Mouse (Mus musculus) C2C12 (cell line): ENCODE results near the gene Dand5. TPM values are rescaled to one million over a fixed set of nuclear protein-coding genes. Genes with fewer than 3 reads are reported as not detected.

Experiments
- H3K27me3 ChIP-seq: one replicate; pipeline ENCODE4 v1.6.1; 2011; ENCODE audit not compliant: control insufficient read depth, insufficient read depth, insufficient read length
- H3K36me3 ChIP-seq: one replicate; pipeline ENCODE4 v1.6.1; 2011; ENCODE audit not compliant: control insufficient read depth, insufficient read depth
- H3K4me3 ChIP-seq: one replicate; pipeline ENCODE4 v1.5.1; 2011; ENCODE audit warnings: mild to moderate bottlenecking, control low read depth; ENCODE audit not compliant: poor library complexity, insufficient read depth, severe bottlenecking
- H3K79me2 ChIP-seq: one replicate; pipeline ENCODE4 v1.6.1; 2011; ENCODE audit not compliant: control insufficient read depth, insufficient read depth
- H3K79me3 ChIP-seq: one replicate; pipeline ENCODE4 v1.6.1; 2011; ENCODE audit warnings: low read depth, control low read depth
- H3ac ChIP-seq: one replicate; pipeline ENCODE3; 2011; ENCODE audit warnings: low read depth; ENCODE audit not compliant: control insufficient read depth, insufficient read length
- CEBPB ChIP-seq: IDR thresholded peaks from one replicate; pipeline ENCODE4 v1.6.1; 2011; ENCODE audit warnings: low read depth, mild to moderate bottlenecking, control low read depth, moderate library complexity
- CTCF ChIP-seq: IDR thresholded peaks from one replicate; pipeline ENCODE4 v1.5.1; 2011; ENCODE audit not compliant: control insufficient read depth, insufficient read depth, insufficient read length
- FOSL1 ChIP-seq: IDR thresholded peaks from one replicate; pipeline ENCODE4 v1.8.0; 2011; ENCODE audit warnings: mild to moderate bottlenecking, low read length; ENCODE audit not compliant: poor library complexity, insufficient read depth, severe bottlenecking
- MAX ChIP-seq: IDR thresholded peaks from one replicate; pipeline ENCODE4 v1.6.1; 2011; ENCODE audit warnings: mild to moderate bottlenecking, control low read depth
- MYOD1 ChIP-seq: IDR thresholded peaks from one replicate; pipeline ENCODE4 v1.6.1; 2011; ENCODE audit warnings: low read depth; ENCODE audit not compliant: control insufficient read depth, insufficient read length
- MYOG ChIP-seq: IDR thresholded peaks from one replicate; pipeline ENCODE4 v1.6.1; 2011; ENCODE audit not compliant: control insufficient read depth, insufficient read length; ENCODE audit errors: extremely low read depth
- USF1 ChIP-seq: IDR thresholded peaks from one replicate; pipeline ENCODE4 v1.6.1; 2011; ENCODE audit warnings: low read depth, mild to moderate bottlenecking, control low read depth, moderate library complexity
- long read RNA-seq, 2 experiments: library from polyadenylated mRNA; unstranded; transcript quantifications; one replicate each; pipeline ENCODE4 v2.0.0; 2019 to 2020
- polyA plus RNA-seq: library from polyadenylated mRNA; unstranded; fragments of >200 nt; fragmentation: generic; extraction: Trizol; gene quantifications from one replicate; pipeline ENCODE4 v1.2.1, GENCODE M21; 2012; ENCODE audit warnings: missing spikeins

Gene Dand5
- polyA plus RNA-seq, result 2.4 TPM
- long read RNA-seq, experiment 1, partial matches to known transcripts, result 0 of 3 reads
- long read RNA-seq, experiment 1, other reads (novel, unspliced or antisense), result 3 of 3 reads
- long read RNA-seq, experiment 2, partial matches to known transcripts, result 0 of 2 reads
- long read RNA-seq, experiment 2, other reads (novel, unspliced or antisense), result 2 of 2 reads

- Histone ChIP-seq H3K79me3 (no peaks in the 10 kb centered on the region), H3K27me3 (no peaks in the 10 kb centered on the region), H3ac (no peak within 1 kb of the TSS), H3K36me3 (no peaks in the 10 kb centered on the region), H3K4me3 (no peak within 1 kb of the TSS), H3K79me2 (no peaks in the 10 kb centered on the region)
- TF ChIP-seq CTCF (no peak), FOSL1 (no peak), MYOD1 (no peak), MYOG (no peak), CEBPB (no peak), MAX (no peak), USF1 (no peak)
Observed at GRCm38 (mm10) chr8:84822723-84823122, at the start of gene Dand5. TSS of gene Dand5 (minus strand) at chr8:84822823.

GRCm38 (mm10) chr8:84871376-84872308 lies 49.0 kb upstream of the Dand5 start, which contains the start of gene Syce2:
TSS of gene Syce2 (plus strand) at chr8:84872111.
- no peaks in the 10 kb centered on the region for H3K79me3 ChIP-seq
- TF ChIP-seq MYOD1 (no peak), CEBPB (no peak), MYOG (no peak), CTCF (no peak), FOSL1 (no peak), MAX (no peak)
- no peak within 1 kb of the TSS for H3ac ChIP-seq
- H3K36me3 ChIP-seq, result peaks cover 34% of the 10 kb centered on the region
- no peaks in the 10 kb centered on the region for H3K27me3 ChIP-seq
- H3K79me2 ChIP-seq, result no peaks in the 10 kb centered on the region
- no peak within 1 kb of the TSS for H3K4me3 ChIP-seq

- TF ChIP-seq FOSL1 (no peak), MAX (peak; percentile 94), CEBPB (no peak), USF1 (no peak), MYOD1 (no peak), MYOG (no peak)
- H3K27me3 ChIP-seq, result no peaks in the 10 kb centered on the region
Observed at GRCm38 (mm10) chr8:84856864-84857441, 34.3 kb upstream of the Dand5 start, which contains the start of gene Farsa. TSS of gene Farsa (plus strand) at chr8:84856989.

GRCm38 (mm10) chr8:84856434-84856833 lies 33.8 kb upstream of the Dand5 start:
- TF ChIP-seq MYOG (no peak), CEBPB (no peak), MYOD1 (no peak), MAX (no peak), USF1 (no peak)
- H3ac ChIP-seq, result no peak overlapping the region
- H3K4me3 ChIP-seq, result peak overlapping the region; percentile 99

More at GRCm38 (mm10) chr8:84856864-84857441, 34.3 kb upstream of the Dand5 start, which contains the start of gene Farsa:
- Histone ChIP-seq H3K4me3 (peak within 1 kb of the TSS; percentile 99), H3K79me2 (peaks cover 44% of the 10 kb centered on the region), H3ac (peak within 1 kb of the TSS; percentile 90), H3K79me3 (peaks cover 31% of the 10 kb centered on the region), H3K36me3 (peaks cover 28% of the 10 kb centered on the region)

GRCm38 (mm10) chr8:84847684-84848435 lies 25.2 kb upstream of the Dand5 start:
- H3K79me2 ChIP-seq, result peaks cover 37% of the 10 kb centered on the region
- H3ac ChIP-seq, result no peak overlapping the region
- no peaks in the 10 kb centered on the region for H3K27me3 ChIP-seq
- peaks cover 27% of the 10 kb centered on the region for H3K79me3 ChIP-seq
- no peak overlapping the region for H3K4me3 ChIP-seq
- H3K36me3 ChIP-seq, result peaks cover 31% of the 10 kb centered on the region
- TF ChIP-seq MYOD1, result no peak
- TF ChIP-seq CEBPB, result no peak
- no peak for TF ChIP-seq MAX
- no peak for TF ChIP-seq MYOG
- TF ChIP-seq FOSL1, result no peak
- no peak for TF ChIP-seq CTCF
- no peak for TF ChIP-seq USF1

More at GRCm38 (mm10) chr8:84856434-84856833, 33.8 kb upstream of the Dand5 start:
- H3K79me2 ChIP-seq, result peaks cover 44% of the 10 kb centered on the region
- peaks cover 31% of the 10 kb centered on the region for H3K79me3 ChIP-seq
- H3K36me3 ChIP-seq, result peaks cover 24% of the 10 kb centered on the region
- H3K27me3 ChIP-seq, result no peaks in the 10 kb centered on the region
